Mouse (Mus musculus): ENCODE measurements around the gene Tpst2.

DNA sequence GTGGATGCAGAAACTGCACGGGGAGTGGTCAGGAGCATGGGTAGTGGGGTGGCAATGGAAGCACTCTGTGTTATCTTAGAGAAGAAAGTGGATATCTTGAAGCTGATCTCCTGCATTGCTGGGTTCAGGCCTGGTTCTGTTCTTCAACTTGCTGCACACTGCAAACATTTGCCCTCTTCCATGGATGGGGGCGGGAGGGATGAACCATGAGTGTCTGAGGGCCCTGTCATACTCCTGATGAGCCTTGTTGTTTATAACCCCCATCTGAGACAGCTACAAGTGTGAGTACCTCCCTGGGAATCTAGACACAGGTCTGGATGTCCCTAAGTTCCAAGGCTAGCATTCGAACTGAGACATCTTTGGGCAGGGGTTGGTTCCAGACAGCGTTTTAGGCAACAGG is 44.9 kb downstream of the Tpst2 start:
- TF ChIP-seq POLR2A (IDR thresholded peaks at IDR 0.05; ENCODE audit: insufficient read depth, low read length) (no peak), CTCF (IDR thresholded peaks at IDR 0.05; ENCODE audit: low read depth, low read length) (no peak), EP300 (IDR thresholded peaks at IDR 0.05; ENCODE audit: insufficient read depth, low read depth, low read length) (no peak)

All from ES-Bruce4 (cell line).